Mouse (Mus musculus) brown adipose tissue, adult 24 weeks (tissue): ENCODE results near the gene Arhgap22. TPM values are rescaled to one million over a fixed set of nuclear protein-coding genes. Genes with fewer than 3 reads are reported as not detected.

ENCODE experiments used
- H3K27ac ChIP-seq: fragments of 200-500 bp; replicated peaks from 2 replicates; pipeline ENCODE4 v1.5.1; 2012; ENCODE audit warnings: low read depth, mild to moderate bottlenecking, low read length
- H3K4me1 ChIP-seq: fragments of 200-500 bp; 2 replicates; pipeline ENCODE4 v1.6.1; 2012; ENCODE audit warnings: low read length, mixed read lengths; ENCODE audit not compliant: control insufficient read depth, insufficient read depth, insufficient read length
- H3K4me3 ChIP-seq: fragments of 200-500 bp; 2 replicates; pipeline ENCODE4 v1.5.1; 2012; ENCODE audit warnings: low read depth, mild to moderate bottlenecking, low read length, moderate library complexity; ENCODE audit not compliant: insufficient read depth
- polyA plus RNA-seq: library from polyadenylated mRNA; stranded (reverse); fragments of >200 nt; gene quantifications from 2 replicates; pipeline ENCODE4 v1.2.4, GENCODE M21; 2012; ENCODE audit not compliant: missing spikeins, insufficient read depth, insufficient read length

The Arhgap22 gene
- polyA plus RNA-seq, 1 experiment: 0.95 TPM

- no peak overlapping the region for H3K27ac ChIP-seq
These were observed 68.6 kb downstream of the Arhgap22 start for GRCm38 (mm10) chr14:33282447-33282846.

GRCm38 (mm10) chr14:33287920-33288319, 74.1 kb downstream of the Arhgap22 start:
- Histone ChIP-seq H3K4me1 (no peaks in the 10 kb centered on the region), H3K4me3 (no peak overlapping the region), H3K27ac (no peak overlapping the region)

More at GRCm38 (mm10) chr14:33282447-33282846, 68.6 kb downstream of the Arhgap22 start:
- Histone ChIP-seq H3K4me3 (no peak overlapping the region), H3K4me1 (no peaks in the 10 kb centered on the region)

GRCm38 (mm10) chr14:33290038-33290437, 76.2 kb downstream of the Arhgap22 start:
- H3K4me3 ChIP-seq: no peak overlapping the region
- H3K27ac ChIP-seq: no peak overlapping the region
- no peaks in the 10 kb centered on the region for H3K4me1 ChIP-seq

- no peak overlapping the region for H3K27ac ChIP-seq
- no peak overlapping the region for H3K4me3 ChIP-seq
- no peaks in the 10 kb centered on the region for H3K4me1 ChIP-seq
These were observed 80.7 kb downstream of the Arhgap22 start for GRCm38 (mm10) chr14:33294488-33294887.

- H3K27ac ChIP-seq: no peak overlapping the region
These were observed 83.0 kb downstream of the Arhgap22 start for GRCm38 (mm10) chr14:33296698-33297341.

GRCm38 (mm10) chr14:33300591-33300990, 86.8 kb downstream of the Arhgap22 start:
- Histone ChIP-seq H3K4me3 (no peak overlapping the region), H3K4me1 (no peaks in the 10 kb centered on the region), H3K27ac (no peak overlapping the region)

More at GRCm38 (mm10) chr14:33296698-33297341, 83.0 kb downstream of the Arhgap22 start:
- Histone ChIP-seq H3K4me1 (no peaks in the 10 kb centered on the region), H3K4me3 (no peak overlapping the region)

- no peak overlapping the region for H3K27ac ChIP-seq
- H3K4me1 ChIP-seq: no peaks in the 10 kb centered on the region
- no peak overlapping the region for H3K4me3 ChIP-seq
These were observed 89.6 kb downstream of the Arhgap22 start for GRCm38 (mm10) chr14:33303348-33303819.

GRCm38 (mm10) chr14:33305645-33306281, 91.9 kb downstream of the Arhgap22 start:
- Histone ChIP-seq H3K27ac (no peak overlapping the region), H3K4me1 (no peaks in the 10 kb centered on the region), H3K4me3 (no peak overlapping the region)

- Histone ChIP-seq H3K4me1 (no peaks in the 10 kb centered on the region), H3K27ac (no peak overlapping the region), H3K4me3 (no peak overlapping the region)
These were observed 96.9 kb downstream of the Arhgap22 start for GRCm38 (mm10) chr14:33310719-33311118.

- Histone ChIP-seq H3K27ac (no peak overlapping the region), H3K4me3 (no peak overlapping the region), H3K4me1 (no peaks in the 10 kb centered on the region)
These were observed 98.5 kb downstream of the Arhgap22 start for GRCm38 (mm10) chr14:33312309-33312708.

- H3K4me3 ChIP-seq: no peak overlapping the region
- no peaks in the 10 kb centered on the region for H3K4me1 ChIP-seq
These were observed 99.8 kb downstream of the Arhgap22 start for GRCm38 (mm10) chr14:33313624-33314023.

GRCm38 (mm10) chr14:33314160-33314559, 100.3 kb downstream of the Arhgap22 start:
- H3K27ac ChIP-seq: no peak overlapping the region
- H3K4me1 ChIP-seq: no peaks in the 10 kb centered on the region
- no peak overlapping the region for H3K4me3 ChIP-seq

More at GRCm38 (mm10) chr14:33313624-33314023, 99.8 kb downstream of the Arhgap22 start:
- no peak overlapping the region for H3K27ac ChIP-seq

- H3K4me1 ChIP-seq: no peaks in the 10 kb centered on the region
- no peak overlapping the region for H3K27ac ChIP-seq
- H3K4me3 ChIP-seq: no peak overlapping the region
These were observed 101.3 kb downstream of the Arhgap22 start for GRCm38 (mm10) chr14:33315111-33315510.

- Histone ChIP-seq H3K4me1 (no peaks in the 10 kb centered on the region), H3K27ac (no peak overlapping the region), H3K4me3 (no peak overlapping the region)
These were observed 101.9 kb downstream of the Arhgap22 start for GRCm38 (mm10) chr14:33315771-33316170.

GRCm38 (mm10) chr14:33317946-33318345, 104.1 kb downstream of the Arhgap22 start:
- Histone ChIP-seq H3K4me3 (no peak overlapping the region), H3K4me1 (no peaks in the 10 kb centered on the region; the same call in 1 of the 2 replicates), H3K27ac (no peak overlapping the region)
